Mouse (Mus musculus): ENCODE results near the gene Rpusd1.
A peak's percentile ranks its signal among the peaks of the same experiment; 100 is the strongest.

Rpusd1 gene

GRCm38 (mm10) chr17:25727265-25728008, at the start of gene Rpusd1, which contains the start of gene Chtf18:
TSS of gene Rpusd1 (plus strand) at chr17:25727670.
TSS of gene Chtf18 (minus strand) at chr17:25727419.
- peak; percentile 100 for DNase-seq

- no peak for DNase-seq
These were observed 49.5 kb upstream of the Rpusd1 start for GRCm38 (mm10) chr17:25677969-25678368.

- DNase-seq, result no peak
These were observed 47.7 kb upstream of the Rpusd1 start for GRCm38 (mm10) chr17:25679818-25680217.

GRCm38 (mm10) chr17:25681636-25682035, 45.8 kb upstream of the Rpusd1 start:
- DNase-seq, result no peak

- DNase-seq, result no peak
These were observed 41.1 kb upstream of the Rpusd1 start for GRCm38 (mm10) chr17:25686323-25686722.

GRCm38 (mm10) chr17:25688922-25689321, 38.5 kb upstream of the Rpusd1 start:
- no peak for DNase-seq

GRCm38 (mm10) chr17:25696263-25696662, 31.2 kb upstream of the Rpusd1 start:
- DNase-seq, result no peak

- DNase-seq, result peak; percentile 59
These were observed 29.0 kb upstream of the Rpusd1 start for GRCm38 (mm10) chr17:25698446-25698845.

- no peak for DNase-seq
These were observed 26.5 kb upstream of the Rpusd1 start for GRCm38 (mm10) chr17:25700863-25701496.

- no peak for DNase-seq
These were observed 17.5 kb upstream of the Rpusd1 start for GRCm38 (mm10) chr17:25709994-25710393.

- DNase-seq, result no peak
These were observed 16.3 kb upstream of the Rpusd1 start for GRCm38 (mm10) chr17:25711136-25711535.

- no peak for DNase-seq
These were observed 11.8 kb upstream of the Rpusd1 start for GRCm38 (mm10) chr17:25715627-25716026.

GRCm38 (mm10) chr17:25716130-25716529, 11.3 kb upstream of the Rpusd1 start:
- DNase-seq, result no peak

GRCm38 (mm10) chr17:25716711-25717637, 10.5 kb upstream of the Rpusd1 start, which contains the start of gene Gng13:
TSS of gene Gng13 (plus strand) at chr17:25717171.
- DNase-seq, result no peak

- DNase-seq, result no peak
These were observed 9.8 kb upstream of the Rpusd1 start for GRCm38 (mm10) chr17:25717691-25718090.

- DNase-seq, result no peak
These were observed 6.0 kb upstream of the Rpusd1 start for GRCm38 (mm10) chr17:25721476-25721875.

- DNase-seq, result no peak
These were observed 4.0 kb upstream of the Rpusd1 start for GRCm38 (mm10) chr17:25723470-25723869.

- no peak for DNase-seq
These were observed 3.6 kb upstream of the Rpusd1 start for GRCm38 (mm10) chr17:25723919-25724318.

- DNase-seq, result no peak
These were observed 2.2 kb upstream of the Rpusd1 start for GRCm38 (mm10) chr17:25725264-25725663.

GRCm38 (mm10) chr17:25728009-25728270, 470 bp downstream of the Rpusd1 start:
- DNase-seq, result no peak

- DNase-seq, result peak; percentile 74
These were observed 4.6 kb downstream of the Rpusd1 start for GRCm38 (mm10) chr17:25732082-25732481.

GRCm38 (mm10) chr17:25735246-25735645, 7.8 kb downstream of the Rpusd1 start:
- no peak for DNase-seq

GRCm38 (mm10) chr17:25735745-25736144, 8.3 kb downstream of the Rpusd1 start, which contains the start of gene Mslnl:
TSS of gene Mslnl (plus strand) at chr17:25736042.
- DNase-seq, result no peak

All from cerebellum, adult 11 months (tissue).